Mouse (Mus musculus): ENCODE results near the gene Jag1.
A peak's percentile ranks its signal among the peaks of the same experiment; 100 is the strongest.

Gene Jag1

GRCm38 (mm10) chr2:137116025-137116674, at the start of gene Jag1:
Gene Jag1 (minus strand): TSS chr2:137116644.
- no peak for DNase-seq (ENCODE audit: low spot score in 2 of 2)

DNA sequence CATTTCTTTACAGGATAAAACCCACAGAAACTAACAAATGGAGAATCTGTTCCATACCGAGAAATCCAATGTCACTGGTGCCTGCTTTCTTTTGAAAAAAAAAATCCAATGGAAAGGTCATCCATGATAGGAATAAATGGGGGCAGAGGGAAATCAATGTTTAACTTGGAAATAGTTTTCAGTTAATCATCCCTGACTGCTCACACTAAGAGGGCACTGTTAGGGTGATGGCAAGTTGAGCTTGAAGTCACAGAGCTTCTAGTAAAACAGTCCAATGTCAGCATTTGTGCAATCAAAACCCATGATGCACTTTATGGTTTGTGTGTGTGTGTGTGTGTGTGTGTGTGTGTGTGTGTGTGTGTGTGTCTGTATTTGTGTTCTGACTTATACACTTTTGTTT, 39.6 kb upstream of the Jag1 start:
- DNase-seq (ENCODE audit: low spot score in 2 of 2): no peak

GRCm38 (mm10) chr2:137153825-137154224, 37.4 kb upstream of the Jag1 start:
- no peak for DNase-seq (ENCODE audit: low spot score in 2 of 2)

- DNase-seq (ENCODE audit: low spot score in 2 of 2): no peak
Observed at GRCm38 (mm10) chr2:137153172-137153667, 36.8 kb upstream of the Jag1 start.

GRCm38 (mm10) chr2:137150953-137151352, 34.5 kb upstream of the Jag1 start:
- DNase-seq (ENCODE audit: low spot score in 2 of 2): no peak

- no peak for DNase-seq (ENCODE audit: low spot score in 2 of 2)
Observed at GRCm38 (mm10) chr2:137146938-137147666, 30.7 kb upstream of the Jag1 start.

DNA sequence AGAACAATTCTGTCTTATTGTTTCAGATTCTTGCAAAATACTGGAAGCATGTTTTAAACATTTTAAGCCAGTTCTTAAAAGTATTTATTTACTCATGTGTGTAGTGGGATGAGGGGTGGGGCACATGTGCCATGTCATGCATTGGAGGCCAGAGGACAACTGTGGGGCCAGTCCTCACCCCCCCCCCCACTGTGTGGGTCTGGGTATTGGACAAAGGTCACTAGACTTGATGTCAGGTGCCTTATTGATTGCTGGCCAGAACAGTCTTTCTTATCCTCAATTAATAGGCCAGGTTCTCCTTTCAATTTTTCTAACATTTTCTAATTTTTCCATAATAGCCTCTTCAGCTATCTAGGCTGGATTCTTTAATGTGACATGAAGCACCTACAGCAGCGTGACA, 21.6 kb upstream of the Jag1 start:
- no peak for DNase-seq (ENCODE audit: low spot score in 2 of 2)

DNA sequence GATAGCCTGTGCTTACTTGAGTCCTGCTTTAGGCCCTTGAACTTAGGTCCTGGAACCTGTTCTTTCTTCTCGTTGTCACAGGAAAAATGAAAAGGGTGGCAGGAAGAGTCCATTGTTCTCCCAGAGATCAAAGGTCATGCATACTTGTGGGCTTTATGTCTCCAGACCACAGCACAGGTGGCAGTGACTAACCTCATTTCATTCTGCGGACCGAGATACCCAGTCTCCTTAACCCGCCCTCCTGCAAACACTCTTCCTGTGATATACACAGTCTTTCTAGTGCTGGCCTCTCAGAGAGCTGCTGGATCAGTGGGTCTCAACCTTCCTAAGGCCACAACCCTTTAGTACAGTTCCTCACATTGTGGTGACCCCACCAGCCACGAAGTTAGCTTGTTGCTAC, 17.6 kb upstream of the Jag1 start:
- no peak for DNase-seq (ENCODE audit: low spot score in 2 of 2)

- DNase-seq (ENCODE audit: low spot score in 2 of 2): no peak
Observed at GRCm38 (mm10) chr2:137124861-137125260, 8.4 kb upstream of the Jag1 start.

DNA sequence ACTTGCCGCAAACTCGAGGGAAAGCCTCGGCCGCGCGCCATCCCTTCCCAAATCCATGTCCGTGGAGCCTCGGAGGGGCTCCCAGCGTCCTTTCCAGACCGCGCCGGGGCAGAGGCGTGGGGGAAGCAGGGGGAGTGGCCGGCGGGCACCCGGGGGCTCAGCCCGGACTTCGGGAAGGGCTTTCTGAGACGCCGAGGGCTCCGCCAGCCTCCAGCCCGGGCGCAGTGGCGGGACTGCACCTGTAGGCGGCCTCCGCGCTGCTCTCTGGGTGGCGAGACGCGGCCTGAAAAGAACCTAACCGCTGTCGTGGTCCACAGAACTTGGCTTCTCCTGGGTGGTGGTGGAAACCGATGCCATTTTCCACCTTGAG, 862 bp upstream of the Jag1 start:
- peak in 1 of 2 experiments; percentile 30 for DNase-seq (ENCODE audit: low spot score in 2 of 2)

- DNase-seq (ENCODE audit: low spot score in 2 of 2): peak; percentile 41 to 55
Observed at GRCm38 (mm10) chr2:137116675-137117320, 354 bp upstream of the Jag1 start.

DNA sequence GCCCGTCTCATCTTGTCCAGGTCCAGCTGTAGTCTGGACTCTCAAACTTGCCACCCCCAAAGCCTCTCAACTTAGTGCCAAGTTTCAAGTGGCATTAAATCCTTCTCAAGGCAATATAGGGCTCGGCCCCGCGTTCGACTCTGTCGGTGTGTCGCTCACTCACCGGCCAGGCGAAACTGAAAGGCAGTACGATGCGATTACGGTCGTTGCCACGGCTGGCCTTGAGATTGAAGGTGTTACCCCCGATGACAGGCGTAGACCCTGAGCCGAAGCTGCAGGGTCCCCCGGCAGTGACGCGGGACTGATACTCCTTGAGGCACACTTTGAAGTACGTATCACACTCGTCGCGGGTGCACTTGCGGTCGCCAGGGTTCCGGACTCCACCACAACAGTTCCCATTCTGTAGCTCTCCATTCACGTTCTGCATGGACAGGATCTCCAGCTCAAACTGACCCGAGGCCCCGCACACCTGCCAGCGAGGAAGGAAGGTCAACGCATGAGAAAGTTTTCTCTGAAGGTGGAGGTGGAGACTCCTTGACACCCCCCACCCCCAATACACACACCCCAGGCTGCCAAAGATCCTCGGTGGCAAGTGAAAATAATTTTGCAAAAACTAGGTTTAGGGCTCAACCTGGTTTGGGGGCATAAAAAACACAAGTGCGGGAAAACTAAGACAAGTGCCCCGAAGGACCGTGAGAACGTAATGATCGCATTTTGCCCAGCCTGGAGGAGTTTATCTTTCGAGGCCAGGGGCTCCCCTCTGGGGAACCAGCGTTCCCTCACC, 1.0 kb downstream of the Jag1 start:
- no peak for DNase-seq (ENCODE audit: low spot score in 2 of 2)

- DNase-seq (ENCODE audit: low spot score in 2 of 2): peak in 1 of 2 experiments; percentile 47
Observed at GRCm38 (mm10) chr2:137114248-137115096, 2.0 kb downstream of the Jag1 start.

DNA sequence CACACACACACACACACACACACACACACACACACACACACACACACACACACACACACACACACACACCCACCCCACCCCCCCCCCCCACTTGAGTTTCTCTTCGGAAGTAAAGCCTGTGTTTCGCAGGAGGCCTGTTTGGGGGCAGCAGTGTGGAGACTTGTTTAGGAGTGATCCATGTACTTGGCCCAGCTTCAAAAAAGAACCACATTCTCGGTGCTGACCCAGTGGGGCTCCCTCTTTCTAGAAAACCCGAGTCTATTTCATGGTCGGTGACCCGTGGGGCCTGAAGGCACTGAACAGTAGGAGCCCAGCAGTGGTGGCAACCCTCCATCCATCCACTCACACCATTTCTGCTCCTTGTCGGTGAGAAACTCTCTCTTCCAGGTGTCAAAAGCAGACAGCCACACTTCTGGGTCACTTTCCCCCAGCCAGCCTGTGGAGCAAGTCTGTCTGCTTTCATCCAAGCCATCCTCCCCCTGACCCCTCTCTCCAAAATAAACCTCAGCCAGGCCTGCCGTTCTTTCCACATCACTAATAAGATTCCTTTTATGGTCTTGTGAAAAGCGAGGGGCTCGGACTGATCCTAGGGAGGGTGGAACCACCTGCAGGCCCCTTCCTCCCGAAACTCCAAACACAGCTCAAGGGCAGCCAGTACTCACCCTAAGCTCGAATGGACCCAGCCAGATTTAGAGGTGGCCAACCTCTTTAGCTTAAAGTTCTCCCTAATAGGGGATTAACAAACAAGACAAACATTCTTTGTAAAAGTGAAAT, 3.0 kb downstream of the Jag1 start:
- no peak for DNase-seq (ENCODE audit: low spot score in 2 of 2)

- no peak for DNase-seq (ENCODE audit: low spot score in 2 of 2)
Observed at GRCm38 (mm10) chr2:137110214-137110898, 6.1 kb downstream of the Jag1 start.

DNA sequence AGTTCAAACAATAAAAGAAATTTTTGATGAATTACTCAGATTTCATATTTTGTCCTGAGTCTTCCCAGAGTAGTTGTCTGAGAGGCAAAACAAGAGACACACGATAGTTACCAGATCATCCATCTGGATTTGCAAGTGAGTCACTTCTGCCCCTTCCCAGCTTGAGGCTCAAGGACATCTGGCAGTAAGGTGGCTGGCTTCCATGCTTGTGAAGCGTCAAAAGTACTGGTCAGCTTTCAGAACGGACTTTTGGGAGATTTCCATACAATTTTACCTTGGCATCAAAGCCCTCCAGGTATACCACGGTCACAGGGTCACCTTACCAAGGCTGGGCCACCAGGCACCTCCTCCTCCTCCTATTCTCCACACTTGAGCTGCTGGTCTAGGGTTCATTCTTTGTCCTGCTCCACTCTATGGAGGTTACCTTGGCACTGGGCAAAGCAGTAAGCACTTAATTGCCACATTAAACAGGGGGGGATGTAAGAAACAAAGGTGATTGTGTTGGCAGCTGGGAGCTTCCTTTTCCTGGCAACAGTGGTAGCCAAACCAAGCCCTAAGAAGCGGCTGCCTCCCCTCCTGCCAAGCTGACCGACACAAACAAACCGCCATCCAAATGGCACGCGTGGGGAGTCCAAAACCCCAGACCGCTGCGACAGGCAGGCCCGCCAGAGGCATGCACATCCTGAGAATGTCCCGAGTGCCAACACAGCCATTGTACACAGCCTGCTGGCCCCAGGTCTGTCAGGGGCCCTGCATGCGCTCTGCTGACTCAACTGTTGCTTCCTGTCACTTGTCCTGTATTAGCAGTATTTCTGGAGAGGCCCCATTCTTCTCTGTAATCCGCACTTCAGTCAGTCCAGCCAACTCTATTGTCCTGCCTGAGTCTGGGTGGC, 6.9 kb downstream of the Jag1 start:
- DNase-seq (ENCODE audit: low spot score in 2 of 2): peak in 1 of 2 experiments; percentile 9

DNA sequence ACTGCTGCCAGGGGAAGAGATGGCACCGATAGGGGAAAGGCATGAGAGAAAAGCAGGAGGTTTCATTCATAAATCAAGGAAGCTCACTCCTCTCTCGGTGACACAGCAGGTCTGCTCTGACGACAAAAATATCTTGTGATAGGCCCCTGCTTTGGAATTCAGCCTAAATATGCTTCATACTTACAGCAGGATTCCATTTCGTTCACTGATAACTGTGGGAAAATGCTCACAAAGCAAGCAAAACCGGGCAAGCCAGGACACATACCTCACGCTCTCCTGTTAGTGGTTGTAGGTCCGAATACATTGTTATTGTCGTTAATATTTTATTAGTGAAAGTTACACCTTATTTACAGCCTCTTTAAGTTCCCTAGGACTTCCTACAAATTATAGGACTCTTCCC, 8.5 kb downstream of the Jag1 start:
- DNase-seq (ENCODE audit: low spot score in 2 of 2): no peak

DNA sequence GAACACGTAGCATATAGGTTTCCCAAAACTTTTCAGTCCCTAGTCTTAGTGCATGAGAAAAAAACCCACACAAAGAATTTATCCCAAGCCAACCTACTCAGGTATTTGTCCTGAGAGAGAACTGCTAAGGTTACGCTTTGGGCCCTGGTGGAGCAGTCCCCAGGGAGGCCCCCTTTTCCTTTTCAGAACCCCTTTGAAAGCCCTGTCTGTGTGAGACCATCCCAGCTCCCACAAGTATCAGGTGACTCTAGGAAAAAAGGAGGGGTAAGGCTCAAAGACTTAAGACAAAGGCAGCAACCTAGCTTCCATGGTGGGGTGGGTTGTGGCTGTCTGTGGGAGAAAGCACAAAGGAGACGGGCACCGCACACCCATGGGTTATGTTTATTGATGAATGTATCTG, 9.2 kb downstream of the Jag1 start:
- no peak for DNase-seq (ENCODE audit: low spot score in 2 of 2)

- no peak for DNase-seq (ENCODE audit: low spot score in 2 of 2)
Observed at GRCm38 (mm10) chr2:137101074-137101473, 15.4 kb downstream of the Jag1 start.
